Mouse (Mus musculus) thymus, postnatal 0 days (tissue): ENCODE results near the gene Rtkn. TPM values are rescaled to one million over a fixed set of nuclear protein-coding genes. Genes with fewer than 3 reads are reported as not detected.

ENCODE experiments used
- DNase-seq: peaks from one replicate; pipeline ENCODE4 v3.0.0-alpha.2; 2015; ENCODE audit warnings: low spot score
- polyA plus RNA-seq: library from polyadenylated mRNA; unstranded; fragments of >200 nt; fragmentation: Nextera tagmentation; extraction: Ambion mirVana; gene quantifications from 2 replicates; pipeline ENCODE4 v1.2.1, GENCODE M21; 2015

The Rtkn gene
- polyA plus RNA-seq: 29.1 and 30.9 TPM in 2 replicates

- no peak for DNase-seq
Measured at GRCm38 (mm10) chr6:83134951-83135513, at the start of gene Rtkn. TSS of gene Rtkn (plus strand) at chr6:83135463.

- DNase-seq: no peak
Measured at GRCm38 (mm10) chr6:83086121-83087035, 48.9 kb upstream of the Rtkn start, which contains the start of gene Lbx2. TSS of gene Lbx2 (plus strand) at chr6:83086367.

- DNase-seq: no peak
Measured at GRCm38 (mm10) chr6:83087205-83087925, 47.9 kb upstream of the Rtkn start.

GRCm38 (mm10) chr6:83087926-83088260 lies 47.4 kb upstream of the Rtkn start:
- no peak for DNase-seq

- DNase-seq: no peak
Measured at GRCm38 (mm10) chr6:83092416-83093127, 42.7 kb upstream of the Rtkn start.

GRCm38 (mm10) chr6:83095968-83096367 lies 39.3 kb upstream of the Rtkn start:
- DNase-seq: peak; percentile 83

- DNase-seq: no peak
Measured at GRCm38 (mm10) chr6:83098411-83098810, 36.9 kb upstream of the Rtkn start.

- DNase-seq: peak; percentile 92
Measured at GRCm38 (mm10) chr6:83101316-83101687, 34.0 kb upstream of the Rtkn start, which contains the start of the genes Ccdc142 and Gm42688. TSS of gene Ccdc142 (plus strand) at chr6:83101601. TSS of gene Gm42688 (plus strand) at chr6:83101617.

GRCm38 (mm10) chr6:83101688-83102556 lies 33.3 kb upstream of the Rtkn start:
- peak; percentile 81 for DNase-seq

- DNase-seq: no peak
Measured at GRCm38 (mm10) chr6:83103130-83103650, 32.1 kb upstream of the Rtkn start.

GRCm38 (mm10) chr6:83104158-83104557 lies 31.1 kb upstream of the Rtkn start:
- DNase-seq: no peak

- DNase-seq: peak; percentile 83
Measured at GRCm38 (mm10) chr6:83107566-83108400, 27.5 kb upstream of the Rtkn start.

- peak; percentile 61 for DNase-seq
Measured at GRCm38 (mm10) chr6:83108762-83109668, 26.2 kb upstream of the Rtkn start, which contains the start of gene Mrpl53. TSS of gene Mrpl53 (plus strand) at chr6:83109040.

GRCm38 (mm10) chr6:83111510-83112136 lies 23.6 kb upstream of the Rtkn start:
- DNase-seq: no peak

- DNase-seq: peak; percentile 89
Measured at GRCm38 (mm10) chr6:83115011-83115671, 20.1 kb upstream of the Rtkn start, which contains the start of gene Mogs. TSS of gene Mogs (plus strand) at chr6:83115496.

GRCm38 (mm10) chr6:83115682-83116372 lies 19.4 kb upstream of the Rtkn start:
- peak; percentile 44 for DNase-seq
